Mouse (Mus musculus) myocyte (in vitro differentiated cells): ENCODE measurements around the gene Galnt13.

Experiments used
- CEBPB ChIP-seq: IDR thresholded peaks from 2 replicates; pipeline ENCODE4 v1.6.1; 2011; ENCODE audit warnings: mild to moderate bottlenecking, moderate library complexity; ENCODE audit not compliant: poor library complexity, insufficient read depth, severe bottlenecking
- E2F4 ChIP-seq: IDR thresholded peaks from one replicate; pipeline ENCODE4 v1.6.1; 2011; ENCODE audit warnings: mild to moderate bottlenecking, control low read depth, moderate library complexity; ENCODE audit not compliant: insufficient read depth
- MAX ChIP-seq: IDR thresholded peaks from one replicate; pipeline ENCODE4 v1.6.1; 2011; ENCODE audit warnings: low read depth, mild to moderate bottlenecking, control low read depth
- MYOD1 ChIP-seq, 3 experiments: IDR thresholded peaks; one replicate each; pipeline ENCODE4 v1.6.1; 2011; ENCODE audit warnings: control low read depth in 2 of 3, low read depth in 2 of 3, mild to moderate bottlenecking in 2 of 3, moderate library complexity in 1 of 3; ENCODE audit not compliant: insufficient read length in 2 of 3, control insufficient read depth in 1 of 3
- MYOG ChIP-seq, 3 experiments: IDR thresholded peaks; one replicate each; pipeline ENCODE4 v1.6.1; 2011; ENCODE audit warnings: control low read depth in 2 of 3, low read depth in 2 of 3, mild to moderate bottlenecking in 2 of 3; ENCODE audit not compliant: insufficient read length in 2 of 3, control insufficient read depth in 1 of 3, insufficient read depth in 1 of 3
- POLR2A ChIP-seq: IDR thresholded peaks from one replicate; pipeline ENCODE4 v1.6.1; 2011; ENCODE audit warnings: low read depth, mild to moderate bottlenecking, control low read depth, moderate library complexity; ENCODE audit not compliant: insufficient read length
- POLR2AphosphoS2 ChIP-seq: IDR thresholded peaks from one replicate; pipeline ENCODE4 v1.6.1; 2011; ENCODE audit warnings: low read depth, control low read depth; ENCODE audit not compliant: insufficient read length
- REST ChIP-seq: IDR thresholded peaks from one replicate; pipeline ENCODE4 v1.6.1; 2011; ENCODE audit warnings: mild to moderate bottlenecking, control low read depth, moderate library complexity; ENCODE audit not compliant: insufficient read depth, insufficient read length
- SRF ChIP-seq: IDR thresholded peaks from one replicate; pipeline ENCODE4 v1.6.1; 2011; ENCODE audit warnings: low read depth; ENCODE audit not compliant: control insufficient read depth, insufficient read length
- TCF12 ChIP-seq: IDR thresholded peaks from one replicate; pipeline ENCODE4 v1.6.1; 2011; ENCODE audit warnings: mild to moderate bottlenecking, control low read depth; ENCODE audit not compliant: poor library complexity, insufficient read depth, severe bottlenecking
- TCF3 ChIP-seq: IDR thresholded peaks from one replicate; pipeline ENCODE4 v1.6.1; 2011; ENCODE audit warnings: low read depth, control low read depth; ENCODE audit not compliant: insufficient read length
- USF1 ChIP-seq: IDR thresholded peaks from one replicate; pipeline ENCODE4 v1.6.1; 2011; ENCODE audit warnings: low read depth, mild to moderate bottlenecking, control low read depth, moderate library complexity

GRCm38 (mm10) chr2:55088034-55088433 is 651.9 kb downstream of the Galnt13 start:
- TF ChIP-seq MYOG (IDR thresholded peaks at IDR 0.05; ENCODE audit: control insufficient read depth in 1 of 3, insufficient read depth in 1 of 3, insufficient read length in 2 of 3, low read depth in 2 of 3) (no peak), MYOD1 (IDR thresholded peaks at IDR 0.05; ENCODE audit: control insufficient read depth in 1 of 3, insufficient read length in 2 of 3, low read depth in 2 of 3) (no peak), POLR2A (no peak), TCF12 (no peak), REST (no peak), TCF3 (no peak), CEBPB (no peak), SRF (no peak), E2F4 (no peak), USF1 (no peak), MAX (no peak), POLR2AphosphoS2 (no peak)
